Mouse (Mus musculus) embryo, embryonic 10 days (tissue): Measurements from ENCODE around the gene Lrrfip1.

ENCODE experiments used
- DNase-seq: peaks from one replicate; pipeline ENCODE4 v3.0.0-alpha.2; 2015; ENCODE audit warnings: low spot score

Gene Lrrfip1

GRCm38 (mm10) chr1:91023960-91024359, 25.4 kb downstream of the Lrrfip1 start:
- DNase-seq = no peak

- no peak for DNase-seq
Measured at GRCm38 (mm10) chr1:91024464-91024863, 25.9 kb downstream of the Lrrfip1 start.

- DNase-seq = no peak
Measured at GRCm38 (mm10) chr1:91026945-91027344, 28.4 kb downstream of the Lrrfip1 start.

- DNase-seq = no peak
Measured at GRCm38 (mm10) chr1:91030383-91030782, 31.8 kb downstream of the Lrrfip1 start.

- no peak for DNase-seq
Measured at GRCm38 (mm10) chr1:91031547-91031946, 33.0 kb downstream of the Lrrfip1 start.

- no peak for DNase-seq
Measured at GRCm38 (mm10) chr1:91032393-91032971, 33.9 kb downstream of the Lrrfip1 start.

GRCm38 (mm10) chr1:91034547-91034946, 36.0 kb downstream of the Lrrfip1 start:
- DNase-seq = no peak

GRCm38 (mm10) chr1:91035266-91035665, 36.7 kb downstream of the Lrrfip1 start:
- no peak for DNase-seq

- no peak for DNase-seq
Measured at GRCm38 (mm10) chr1:91037213-91037612, 38.7 kb downstream of the Lrrfip1 start.

- DNase-seq = no peak
Measured at GRCm38 (mm10) chr1:91038010-91038409, 39.5 kb downstream of the Lrrfip1 start.

GRCm38 (mm10) chr1:91038531-91038930, 40.0 kb downstream of the Lrrfip1 start:
- no peak for DNase-seq

- no peak for DNase-seq
Measured at GRCm38 (mm10) chr1:91041605-91042004, 43.1 kb downstream of the Lrrfip1 start.

- no peak for DNase-seq
Measured at GRCm38 (mm10) chr1:91043191-91043590, 44.7 kb downstream of the Lrrfip1 start.

GRCm38 (mm10) chr1:91044176-91044575, 45.6 kb downstream of the Lrrfip1 start:
- DNase-seq = no peak

GRCm38 (mm10) chr1:91044648-91045047, 46.1 kb downstream of the Lrrfip1 start:
- DNase-seq = no peak

- no peak for DNase-seq
Measured at GRCm38 (mm10) chr1:91046237-91046636, 47.7 kb downstream of the Lrrfip1 start.

GRCm38 (mm10) chr1:91049296-91049695, 50.8 kb downstream of the Lrrfip1 start:
- DNase-seq = no peak

GRCm38 (mm10) chr1:91051461-91052094, 53.0 kb downstream of the Lrrfip1 start:
- DNase-seq = no peak

- DNase-seq = peak; percentile 96
Measured at GRCm38 (mm10) chr1:91052747-91053181, 54.2 kb downstream of the Lrrfip1 start.

GRCm38 (mm10) chr1:91053218-91054073, 54.9 kb downstream of the Lrrfip1 start:
- peak; percentile 60 for DNase-seq

- no peak for DNase-seq
Measured at GRCm38 (mm10) chr1:91054074-91054471, 55.5 kb downstream of the Lrrfip1 start.

- DNase-seq = no peak
Measured at GRCm38 (mm10) chr1:91054815-91055214, 56.3 kb downstream of the Lrrfip1 start.

GRCm38 (mm10) chr1:91055744-91056143, 57.2 kb downstream of the Lrrfip1 start:
- no peak for DNase-seq
